Mouse (Mus musculus): ENCODE data around the gene Olfr267.
A peak's percentile ranks its signal among the peaks of the same experiment; 100 is the strongest.

Olfr267 gene

DNA sequence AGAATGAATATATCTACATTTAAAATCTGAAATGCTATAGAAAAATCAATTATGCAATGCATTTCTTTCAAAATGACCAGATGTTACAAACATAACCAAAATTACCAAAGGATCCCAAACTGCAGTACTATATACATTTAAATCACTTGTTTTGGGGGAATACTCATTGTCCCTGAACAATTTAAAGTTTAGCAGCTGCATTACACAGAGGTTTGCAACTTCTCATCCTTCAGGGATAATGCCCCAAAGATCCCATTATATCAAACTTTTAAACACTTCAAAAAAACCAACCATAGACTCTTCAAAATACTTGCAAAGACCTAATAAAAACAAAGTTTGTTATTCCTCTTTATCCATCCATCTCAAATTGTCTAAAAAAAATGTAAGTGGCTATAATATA lies at the start of gene Olfr267:
Olfr267 (minus strand) TSS at position 101 of the 400 bp plus-strand sequence.
- no peak for DNase-seq (ENCODE audit: inconsistent age in 2 of 2, low spot score in 1 of 2)

DNA sequence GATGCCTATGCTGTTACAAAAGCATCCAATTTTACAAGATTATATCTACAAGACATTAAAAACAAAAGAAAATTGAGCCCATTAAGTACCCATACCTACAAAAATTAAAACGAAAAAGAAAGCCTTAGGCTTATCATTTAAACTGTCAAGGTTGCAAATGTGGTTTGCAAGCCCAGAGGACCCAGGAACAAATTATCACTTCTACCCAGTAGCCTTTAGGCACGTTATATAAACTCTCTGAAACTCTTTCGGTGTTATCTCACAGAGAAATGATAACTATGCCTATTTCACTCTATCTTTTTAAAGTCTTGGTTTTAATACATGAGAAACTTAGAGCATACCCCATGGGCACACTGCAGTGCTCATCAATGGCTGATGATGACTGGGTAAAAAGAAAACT lies 45.4 kb upstream of the Olfr267 start:
- DNase-seq (ENCODE audit: inconsistent age in 2 of 2, low spot score in 1 of 2): no peak

DNA sequence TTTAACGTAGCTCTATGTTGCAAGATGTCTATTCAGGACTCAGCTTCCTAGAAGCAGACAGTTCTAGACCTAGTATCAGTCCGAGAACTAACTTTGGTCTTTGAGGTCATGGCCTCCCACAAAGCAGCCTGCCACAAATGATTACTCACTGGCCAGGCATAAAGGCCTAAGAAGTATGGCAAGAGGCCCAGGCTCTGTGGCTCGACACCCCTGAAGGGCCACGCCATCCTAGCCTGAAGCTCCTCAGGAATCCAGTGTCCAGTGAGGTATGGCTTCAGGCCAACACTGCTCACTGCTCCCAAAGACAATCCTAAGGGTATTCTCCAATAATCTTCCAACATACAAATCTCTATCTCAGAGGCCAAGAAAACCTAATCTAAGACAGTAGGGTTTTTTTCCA lies 38.4 kb upstream of the Olfr267 start:
- DNase-seq (ENCODE audit: inconsistent age in 2 of 2, low spot score in 1 of 2): peak; percentile 73 to 77

DNA sequence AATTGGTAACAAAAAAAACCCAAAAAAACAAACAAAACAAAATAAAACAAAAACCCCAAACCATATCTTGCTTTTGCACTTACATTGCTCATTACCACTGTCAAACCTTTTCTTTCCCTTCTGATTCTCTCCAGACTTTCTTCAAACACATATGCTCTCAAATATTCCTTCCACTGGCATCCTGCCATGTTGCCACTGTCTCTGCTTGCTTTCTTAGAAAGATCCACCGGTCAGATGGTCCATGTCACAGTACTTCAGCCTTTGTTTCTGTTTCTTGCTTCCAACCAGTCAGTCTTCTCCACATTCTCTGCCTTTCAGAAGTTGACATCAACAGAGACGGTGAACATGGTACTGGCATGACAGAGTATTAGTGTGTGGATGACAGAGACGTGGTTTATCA lies 857 bp downstream of the Olfr267 start:
- DNase-seq (ENCODE audit: inconsistent age in 2 of 2, low spot score in 1 of 2): no peak

DNA sequence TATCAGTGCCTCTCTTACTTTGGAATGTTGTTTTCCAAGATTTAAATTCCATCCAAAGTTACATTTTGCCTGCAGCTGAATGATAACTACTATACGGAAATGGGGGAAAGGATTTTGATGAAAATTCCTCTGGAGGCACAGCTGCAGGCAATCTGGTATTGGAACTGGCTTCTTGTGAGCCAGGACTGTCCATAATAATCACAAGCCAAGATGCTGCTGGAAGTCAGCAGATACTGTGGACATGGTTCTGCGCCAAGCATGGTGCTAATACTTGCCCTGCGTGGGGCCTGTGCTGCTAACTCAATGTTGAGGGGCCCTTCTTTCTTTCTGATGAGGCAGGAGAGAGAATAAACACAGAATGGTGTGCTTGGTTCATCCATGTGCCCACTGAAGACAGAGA lies 24.1 kb downstream of the Olfr267 start:
- DNase-seq (ENCODE audit: inconsistent age in 2 of 2, low spot score in 1 of 2): no peak

DNA sequence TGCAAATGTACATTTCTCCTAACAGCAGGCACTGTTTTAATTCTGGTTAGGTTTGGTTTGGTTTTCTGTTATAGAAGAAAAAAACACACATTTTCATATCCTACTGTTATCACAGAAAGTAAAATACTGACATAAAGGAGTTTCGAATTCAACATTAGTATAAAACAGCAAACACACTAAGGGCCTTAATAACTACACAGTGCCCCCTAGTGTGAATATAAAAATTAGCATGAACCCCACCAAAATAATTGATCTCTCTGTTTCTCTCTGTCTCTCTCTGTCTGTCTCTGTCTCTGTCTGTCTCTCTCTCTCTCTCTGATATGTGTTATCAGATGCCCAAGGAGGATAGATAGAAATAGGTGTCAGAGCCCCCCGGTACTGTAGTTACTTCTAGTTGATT lies 38.0 kb downstream of the Olfr267 start:
- peak in 1 of 2 experiments; percentile 58 for DNase-seq (ENCODE audit: inconsistent age in 2 of 2, low spot score in 1 of 2)

DNA sequence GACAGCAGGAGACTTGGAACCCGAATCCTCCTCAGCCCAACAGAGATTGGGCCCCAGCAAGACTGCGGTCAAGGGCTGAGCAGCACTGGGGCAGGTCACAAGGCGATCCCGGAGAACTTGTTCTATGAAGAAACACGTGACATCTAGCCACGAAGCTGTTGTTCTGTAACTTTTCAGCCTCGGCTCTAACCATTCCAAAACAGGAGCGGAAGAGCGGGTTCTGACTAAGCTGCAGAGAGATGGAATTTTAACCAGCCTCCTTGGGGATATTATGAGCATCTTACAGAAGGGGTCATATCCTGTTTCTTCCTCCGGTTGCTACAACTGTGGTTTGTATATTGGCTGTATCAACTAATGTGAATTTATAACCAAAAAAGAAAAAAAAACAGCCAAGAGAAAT lies 38.4 kb downstream of the Olfr267 start:
- peak; percentile 23 to 45 for DNase-seq (ENCODE audit: inconsistent age in 2 of 2, low spot score in 1 of 2)

DNA sequence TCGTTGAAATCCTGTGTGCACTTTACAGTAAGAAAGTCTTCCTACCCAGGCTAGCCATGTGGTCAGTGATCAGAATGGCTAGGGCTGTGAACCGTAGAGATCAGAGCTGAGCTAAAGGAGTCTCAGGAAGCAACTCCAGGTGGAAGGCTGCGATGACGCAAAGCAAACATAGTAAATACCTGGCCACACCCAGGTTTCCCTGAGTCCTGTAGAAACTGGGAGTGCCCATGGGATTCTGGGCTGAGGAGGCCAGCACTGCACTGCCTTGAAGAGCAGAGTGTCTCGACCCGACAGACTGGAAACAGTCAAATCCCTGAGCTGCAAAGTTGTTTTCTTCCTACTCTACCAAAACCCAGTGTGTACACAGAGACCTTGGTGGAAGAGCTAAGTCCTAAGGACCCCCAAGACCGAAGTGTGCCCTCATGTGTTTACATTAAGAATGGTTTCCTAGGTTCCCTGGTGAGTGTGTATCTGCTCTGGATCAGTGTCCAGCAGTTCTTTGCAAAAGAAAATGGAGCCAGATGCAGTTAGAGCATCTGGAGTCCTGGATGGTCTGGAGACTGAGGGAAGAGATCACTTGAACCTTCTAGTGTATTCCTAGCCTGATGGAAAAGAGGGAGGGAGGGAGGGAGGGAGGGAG lies 41.8 kb downstream of the Olfr267 start:
- DNase-seq (ENCODE audit: inconsistent age in 2 of 2, low spot score in 1 of 2): no peak

DNA sequence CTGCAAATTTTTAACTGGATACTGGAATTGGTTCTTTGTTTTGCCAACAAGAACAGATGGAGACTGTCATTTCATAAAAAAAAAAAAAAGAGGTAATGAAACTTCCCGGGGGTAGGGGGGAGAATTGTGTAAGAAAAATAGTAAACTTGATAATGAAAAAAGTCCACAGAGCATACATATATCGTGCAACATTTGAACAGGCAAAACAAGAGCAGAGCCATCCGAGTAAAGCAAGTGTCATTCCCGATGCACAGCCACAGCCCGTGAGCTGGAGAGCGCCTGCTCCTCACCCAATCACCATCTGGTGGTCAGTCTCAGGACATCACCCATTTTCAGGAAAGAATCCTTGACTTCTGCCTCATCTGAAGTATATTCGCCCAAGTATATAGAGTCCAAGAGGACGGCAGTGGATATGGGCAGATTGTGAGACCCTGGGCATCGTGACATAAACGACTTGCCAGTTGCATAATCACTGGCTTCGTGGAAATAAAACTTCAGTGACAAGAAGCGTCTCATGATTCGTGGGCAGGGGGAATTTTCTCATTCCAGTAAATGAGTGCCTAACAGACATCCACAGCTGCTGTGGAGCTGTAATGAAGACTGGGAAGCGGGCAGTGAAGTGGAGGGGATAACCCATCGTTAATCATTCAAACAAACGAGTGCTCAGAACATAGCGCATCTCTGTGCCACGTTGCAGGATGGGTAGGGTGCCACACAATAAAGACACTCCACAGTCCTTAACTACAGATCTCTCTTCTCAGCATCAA lies 50.5 kb downstream of the Olfr267 start:
- no peak for DNase-seq (ENCODE audit: inconsistent age in 2 of 2, low spot score in 1 of 2)

Data from adrenal gland, adult (tissue).